Mouse (Mus musculus) heart, embryonic 10.5 days (tissue): ENCODE data around the gene Gpr62. TPM values are rescaled to one million over a fixed set of nuclear protein-coding genes. Genes with fewer than 3 reads are reported as not detected.
A peak's percentile ranks its signal among the peaks of the same experiment; 100 is the strongest.

Experiments used
- DNase-seq: peaks from one replicate; pipeline ENCODE4 v3.0.0-alpha.2; 2017; ENCODE audit warnings: low spot score
- H3K27ac ChIP-seq: fragments of 300-500 bp; sonication (generic); 2 replicates; pipeline ENCODE4 v1.5.1; 2016; ENCODE audit warnings: mild to moderate bottlenecking
- H3K27me3 ChIP-seq: fragments of 300-500 bp; sonication (generic); 2 replicates; pipeline ENCODE4 v1.6.1; 2016; ENCODE audit warnings: mild to moderate bottlenecking; ENCODE audit not compliant: poor library complexity, insufficient read depth, severe bottlenecking
- H3K36me3 ChIP-seq: fragments of 300-500 bp; sonication (generic); 2 replicates; pipeline ENCODE4 v1.6.1; 2016; ENCODE audit warnings: mild to moderate bottlenecking, moderate library complexity
- H3K4me1 ChIP-seq: fragments of 300-500 bp; sonication (generic); 2 replicates; pipeline ENCODE4 v1.6.1; 2016; ENCODE audit warnings: mild to moderate bottlenecking
- H3K4me3 ChIP-seq: fragments of 300-500 bp; sonication (generic); 2 replicates; pipeline ENCODE4 v1.5.1; 2016; ENCODE audit warnings: mild to moderate bottlenecking, moderate library complexity
- H3K9me3 ChIP-seq: fragments of 300-500 bp; sonication (generic); 2 replicates; pipeline ENCODE4 v1.6.1; 2016; ENCODE audit warnings: mild to moderate bottlenecking, moderate library complexity
- WGBS: fragments of 180-500 bp; shearing (Covaris S2); methylation state at CpG from one replicate; pipeline ENCODE4 v1.1.7; 2016; 5-methylcytosine and 5-hydroxymethylcytosine counted together
- polyA plus RNA-seq: library from polyadenylated mRNA; unstranded; fragments of >200 nt; fragmentation: Nextera tagmentation; extraction: Ambion mirVana; gene quantifications from 2 replicates; pipeline ENCODE4 v1.2.1, GENCODE M21; 2016

Gpr62 gene
- polyA plus RNA-seq, 1 experiment from 2014 or later, result 0.35 TPM

DNA sequence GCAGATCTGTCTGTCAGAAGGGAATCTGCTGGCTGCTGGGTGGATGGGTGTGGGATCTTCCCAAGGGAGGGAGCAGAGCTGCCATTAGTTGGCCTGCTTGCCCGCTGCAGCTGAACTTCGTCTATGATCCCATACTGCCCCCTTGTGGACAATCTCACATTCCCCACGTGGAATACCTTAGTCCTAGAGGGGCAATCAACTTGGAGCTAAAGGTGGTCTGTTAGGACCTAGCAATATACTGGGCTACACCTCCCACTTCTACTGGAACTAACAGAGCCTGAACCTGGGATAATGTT lies 43.9 kb downstream of the Gpr62 start:
- Histone ChIP-seq H3K27ac (peak overlapping the region; percentile 23; the same call in 1 of the 2 replicates), H3K27me3 (peaks cover 21% of the 10 kb centered on the region), H3K4me3 (peak overlapping the region; percentile 22; the same call in 1 of the 2 replicates), H3K36me3 (no peaks in the 10 kb centered on the region), H3K9me3 (no peaks in the 10 kb centered on the region), H3K4me1 (peaks cover 44% of the 10 kb centered on the region)
- under 1% methylated on average over 3 of the region's 3 CpGs for WGBS
- DNase-seq, result peak; percentile 93

DNA sequence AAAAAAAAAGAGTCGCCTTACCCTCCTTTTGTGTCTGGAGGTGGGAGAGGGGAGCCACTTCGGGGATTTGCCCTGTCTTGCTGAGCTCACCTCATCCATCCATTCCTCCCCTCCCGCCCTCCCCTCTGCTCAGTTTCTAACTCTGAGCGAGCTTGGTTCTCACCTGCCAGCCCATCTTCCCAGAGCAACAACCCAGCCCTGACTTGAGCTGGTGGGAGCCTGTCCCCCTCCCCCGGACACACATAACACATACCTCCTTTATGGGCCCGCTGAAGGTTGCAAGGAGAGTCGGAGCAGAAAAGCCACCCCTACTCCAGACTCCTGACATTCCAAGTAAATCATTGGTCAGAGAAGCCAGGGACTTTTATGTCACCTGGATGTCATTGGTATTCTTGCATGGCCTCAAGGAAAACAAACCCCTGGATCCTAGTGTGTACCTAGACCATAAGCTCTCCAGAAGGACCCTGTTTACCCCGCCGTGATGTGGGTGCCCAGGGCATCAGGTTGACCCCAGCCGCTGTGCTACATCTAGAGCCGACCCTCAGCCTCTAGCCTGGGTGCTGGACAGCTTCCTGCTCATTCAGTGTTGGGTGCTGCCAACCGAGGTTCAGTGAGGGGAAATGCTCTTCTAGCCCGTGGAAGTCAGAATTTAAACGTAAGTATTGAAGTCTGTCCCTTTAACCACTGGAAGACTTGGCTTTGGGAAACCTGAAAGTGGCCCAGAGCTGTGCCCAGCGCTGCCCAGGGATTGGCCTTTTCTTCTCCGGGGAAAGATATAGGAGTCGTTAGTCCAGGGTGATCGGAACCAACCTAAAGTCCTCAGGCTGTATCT lies 44.5 kb downstream of the Gpr62 start:
- Histone ChIP-seq H3K27ac (peak overlapping the region; percentile 67), H3K4me3 (peak overlapping the region; percentile 22; the same call in 1 of the 2 replicates), H3K36me3 (no peaks in the 10 kb centered on the region), H3K27me3 (peaks cover 21% of the 10 kb centered on the region), H3K9me3 (no peaks in the 10 kb centered on the region), H3K4me1 (peaks cover 44% of the 10 kb centered on the region)
- no peak for DNase-seq
- 11% methylated on average over 18 of the region's 18 CpGs for WGBS

DNA sequence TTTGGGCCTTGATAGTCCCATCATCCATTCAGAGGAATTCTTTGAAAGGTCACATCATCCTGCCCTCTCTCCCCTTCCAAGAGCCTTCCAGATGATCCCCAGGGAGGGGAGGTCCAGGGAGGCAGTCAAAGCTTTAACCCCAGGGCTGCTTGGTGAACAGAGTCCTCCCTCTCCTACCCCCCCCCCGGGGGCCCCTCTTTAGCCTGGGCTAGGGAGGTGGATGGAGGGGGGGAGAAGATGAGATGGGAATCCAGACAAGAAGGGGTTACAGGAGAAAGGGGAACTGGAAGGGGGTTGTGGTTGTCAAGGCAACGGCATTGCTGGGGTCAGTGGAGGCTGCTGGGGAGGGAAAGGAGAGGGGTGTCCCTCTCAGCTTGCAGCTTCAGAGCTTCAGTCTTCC lies 45.1 kb downstream of the Gpr62 start:
- 8% methylated on average over 2 of the region's 2 CpGs for WGBS
- Histone ChIP-seq H3K27me3 (peaks cover 21% of the 10 kb centered on the region), H3K4me3 (no peak overlapping the region), H3K9me3 (no peaks in the 10 kb centered on the region), H3K4me1 (peaks cover 44% of the 10 kb centered on the region), H3K36me3 (no peaks in the 10 kb centered on the region), H3K27ac (peak overlapping the region; percentile 67; the same call in 1 of the 2 replicates)
- no peak for DNase-seq

DNA sequence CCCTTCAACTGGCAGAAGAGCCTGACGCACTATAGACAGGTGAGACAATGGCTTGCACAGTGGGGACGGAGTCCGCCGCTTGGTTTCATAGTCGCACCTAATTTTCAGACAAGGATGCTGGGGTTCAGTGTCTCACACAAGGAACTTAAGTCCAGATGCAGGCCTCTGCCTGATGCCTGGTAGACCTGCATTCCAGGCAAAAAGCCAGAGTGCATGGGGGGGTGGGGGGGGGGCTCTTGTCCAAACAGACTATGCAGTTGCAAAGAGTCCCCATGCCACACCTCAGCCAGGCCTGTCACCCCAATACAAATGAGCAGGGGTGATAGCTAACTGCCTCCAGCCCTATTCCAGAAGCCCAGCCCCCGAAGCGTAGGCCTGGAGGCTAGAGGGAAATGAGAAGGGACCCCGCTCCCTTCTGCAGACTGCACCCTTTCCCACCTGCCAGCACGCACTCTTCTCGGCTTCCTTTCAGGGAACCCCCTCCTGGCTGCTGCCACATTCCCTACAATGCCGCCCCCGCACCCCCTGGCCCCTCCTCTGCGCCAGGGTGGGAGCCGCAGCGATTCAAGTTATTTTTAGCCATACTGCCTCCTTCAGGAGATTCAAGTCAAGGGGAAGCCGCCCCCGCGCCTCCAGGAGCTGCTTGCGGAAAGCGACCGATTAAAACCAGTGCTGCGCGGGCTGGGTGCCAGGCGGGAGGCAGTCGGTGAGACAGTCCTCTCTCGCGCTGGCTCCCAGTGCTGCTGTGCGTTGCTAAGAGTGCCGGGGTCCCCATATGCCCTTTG lies 47.7 kb downstream of the Gpr62 start:
- H3K4me3 ChIP-seq, result peak overlapping the region; percentile 54
- peaks cover 44% of the 10 kb centered on the region for H3K4me1 ChIP-seq
- DNase-seq, result peak; percentile 88
- H3K36me3 ChIP-seq, result no peaks in the 10 kb centered on the region
- 17% methylated on average over 29 of the region's 29 CpGs for WGBS
- peaks cover 21% of the 10 kb centered on the region for H3K27me3 ChIP-seq
- H3K27ac ChIP-seq, result peak overlapping the region; percentile 83
- no peaks in the 10 kb centered on the region for H3K9me3 ChIP-seq

DNA sequence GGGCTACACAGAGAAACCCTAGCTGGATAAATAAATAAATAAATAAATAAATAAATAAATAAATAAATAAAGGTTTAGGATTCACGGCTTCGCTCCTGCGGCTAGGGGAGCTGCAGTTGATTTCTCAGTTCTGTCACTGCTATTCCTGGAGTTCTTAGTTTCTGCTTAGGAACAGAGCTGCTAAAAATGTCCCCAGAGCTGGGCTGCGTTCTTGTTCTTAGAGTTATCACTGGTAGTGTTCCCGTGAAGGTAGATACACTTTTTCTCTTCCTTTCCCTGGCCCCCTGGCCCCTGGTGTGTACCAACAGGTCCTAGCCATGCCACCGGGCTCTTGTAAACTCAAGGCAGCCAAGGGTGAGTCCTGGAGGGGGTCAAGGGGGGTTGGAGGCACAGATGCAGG lies 48.9 kb downstream of the Gpr62 start:
- DNase-seq, result no peak
- H3K4me3 ChIP-seq, result no peak overlapping the region
- H3K36me3 ChIP-seq, result no peaks in the 10 kb centered on the region
- peaks cover 21% of the 10 kb centered on the region for H3K27me3 ChIP-seq
- H3K27ac ChIP-seq, result peak overlapping the region; percentile 83; the same call in 1 of the 2 replicates
- no peaks in the 10 kb centered on the region for H3K9me3 ChIP-seq
- peaks cover 51% of the 10 kb centered on the region for H3K4me1 ChIP-seq
- 63% methylated on average over 6 of the region's 6 CpGs for WGBS

Other genes with a start within 250 kb of the Gpr62 start
- not detected in 2 replicates for gene Tlr9, start 243.3 kb downstream of the Gpr62 start, polyA plus RNA-seq
- gene Alas1, start 217.3 kb downstream of the Gpr62 start, polyA plus RNA-seq, result 96.9 and 120 TPM in 2 replicates
- 36.5 and 42.3 TPM in 2 replicates for gene Poc1a, start 184.9 kb downstream of the Gpr62 start, polyA plus RNA-seq
- gene Dusp7, start 97.3 kb downstream of the Gpr62 start, polyA plus RNA-seq, result 14.4 and 21.0 TPM in 2 replicates
- gene Rpl29, start 36.5 kb downstream of the Gpr62 start, polyA plus RNA-seq, result 735 and 862 TPM in 2 replicates
- 31.2 and 45.1 TPM in 2 replicates for gene Acy1, start 27.6 kb downstream of the Gpr62 start, polyA plus RNA-seq
- gene Abhd14b, start 18.5 kb downstream of the Gpr62 start, polyA plus RNA-seq, result 4.8 and 7.8 TPM in 2 replicates
- 42.0 and 46.2 TPM in 2 replicates for gene Abhd14a, start 18.3 kb downstream of the Gpr62 start, polyA plus RNA-seq
- gene Pcbp4, start 12.6 kb downstream of the Gpr62 start, polyA plus RNA-seq, result 135 and 186 TPM in 2 replicates
- 51.3 and 74.6 TPM in 2 replicates for gene Rrp9, start 10.0 kb upstream of the Gpr62 start, polyA plus RNA-seq
- 1.4 and 1.7 TPM in 2 replicates for gene Parp3, start 11.0 kb upstream of the Gpr62 start, polyA plus RNA-seq
- not detected in 2 replicates for gene Iqcf1, start 34.0 kb upstream of the Gpr62 start, polyA plus RNA-seq
- not detected in 2 replicates for gene Iqcf5, start 48.6 kb upstream of the Gpr62 start, polyA plus RNA-seq
- gene Iqcf3, start 95.7 kb upstream of the Gpr62 start, polyA plus RNA-seq, result not detected in 2 replicates
- not detected in 2 replicates for gene Iqcf4, start 105.1 kb upstream of the Gpr62 start, polyA plus RNA-seq
- not detected in 2 replicates for gene Iqcf6, start 160.6 kb upstream of the Gpr62 start, polyA plus RNA-seq
- 0.21 TPM in 1 of 2 replicates, not detected in the other for gene Grm2, start 190.1 kb upstream of the Gpr62 start, polyA plus RNA-seq
- gene Tex264, start 220.0 kb upstream of the Gpr62 start, polyA plus RNA-seq, result 36.7 and 38.7 TPM in 2 replicates